Mouse (Mus musculus) cerebellum, adult 2 months (tissue): ENCODE data around the gene Gypa.

Experiments used
- CTCF ChIP-seq: fragments of 200-500 bp; IDR thresholded peaks from 2 replicates; pipeline ENCODE4 v1.5.1; 2011; ENCODE audit warnings: low read depth, mild to moderate bottlenecking, control low read depth, low read length, moderate library complexity, borderline replicate concordance; ENCODE audit not compliant: insufficient read depth
- POLR2A ChIP-seq: fragments of 200-500 bp; IDR thresholded peaks from 2 replicates; pipeline ENCODE4 v1.6.1; 2011; ENCODE audit warnings: low read length, control low read depth, borderline replicate concordance; ENCODE audit not compliant: insufficient read depth

DNA sequence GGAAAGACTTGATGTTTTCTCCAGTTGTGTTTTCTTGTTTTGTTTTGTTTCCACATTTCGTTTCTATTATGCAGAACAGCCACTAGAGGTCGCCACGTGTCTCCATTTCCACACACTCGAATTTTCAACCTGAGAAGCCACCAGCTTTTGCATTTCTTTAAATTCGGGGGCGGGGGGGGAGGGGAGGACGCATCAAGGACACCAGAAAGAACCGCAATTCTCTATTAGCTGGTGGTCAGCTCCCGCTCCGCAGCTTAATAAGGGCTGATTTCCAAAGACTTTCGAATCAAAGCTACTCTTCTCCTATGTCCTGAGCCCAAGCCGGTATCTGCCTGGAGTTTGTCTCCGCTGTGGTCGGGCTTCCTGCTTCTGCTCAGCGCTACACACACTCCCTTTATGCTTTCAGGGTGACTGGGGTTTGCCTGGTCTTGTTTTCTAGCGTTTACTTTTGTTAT, 567 bp upstream of the Gypa start:
- TF ChIP-seq CTCF (peak; percentile 59; the same call in 1 of the 2 replicates), POLR2A (no peak)
